Mouse (Mus musculus) lung, adult 2 months (tissue): Measurements from ENCODE around the gene Pcyt1a. TPM values are rescaled to one million over a fixed set of nuclear protein-coding genes. Genes with fewer than 3 reads are reported as not detected.
"Not testable (repeated sequence)": the region's sequence is repeated elsewhere in the genome, so short reads cannot be mapped to it uniquely, and the experiment has no call there.

Experiments
- DNase-seq: peaks from one replicate; pipeline ENCODE4 v3.0.0; 2022
- H3K4me1 ChIP-seq: fragments of 200-500 bp; 2 replicates; pipeline ENCODE4 v1.6.1; 2011; ENCODE audit warnings: low read length; ENCODE audit not compliant: control insufficient read depth, insufficient read depth
- H3K4me3 ChIP-seq: fragments of 200-500 bp; replicated peaks from 2 replicates; pipeline ENCODE3; 2011; ENCODE audit warnings: low read depth, mild to moderate bottlenecking, control low read depth, low read length; ENCODE audit errors: extremely low read depth
- CTCF ChIP-seq: fragments of 200-500 bp; IDR thresholded peaks from 2 replicates; pipeline ENCODE4 v1.5.1; 2011; ENCODE audit warnings: mild to moderate bottlenecking, low read length, control low read depth; ENCODE audit not compliant: insufficient read depth
- POLR2A ChIP-seq: fragments of 200-500 bp; IDR thresholded peaks from 2 replicates; pipeline ENCODE4 v1.6.1; 2011; ENCODE audit warnings: low read depth, mild to moderate bottlenecking, control low read depth, low read length, borderline replicate concordance; ENCODE audit errors: extremely low read depth
- WGBS: fragments of 180-500 bp; shearing (Covaris S2); methylation state at CpG from one replicate; pipeline ENCODE4 v1.1.7; 2018; 5-methylcytosine and 5-hydroxymethylcytosine counted together
- polyA plus RNA-seq: library from polyadenylated mRNA; depleted of rRNA; stranded (reverse); fragments of >200 nt; gene quantifications from 2 replicates; pipeline ENCODE4 v1.2.3, GENCODE M21; 2012

Gene Pcyt1a
- polyA plus RNA-seq, 1 experiment = 55.2 TPM

GRCm38 (mm10) chr16:32487234-32488111 lies 56.8 kb downstream of the Pcyt1a start, which contains the start of gene Slc51a:
Gene Slc51a (minus strand): TSS chr16:32487879.
- no peaks in the 10 kb centered on the region for H3K4me1 ChIP-seq
- WGBS = 42% methylated on average over 15 of the region's 15 CpGs
- no peak within 1 kb of the TSS for H3K4me3 ChIP-seq
- no peak for DNase-seq
- no peak for TF ChIP-seq CTCF
- TF ChIP-seq POLR2A = no peak

- no peak for DNase-seq
- WGBS = 90% methylated on average over 3 of the region's 3 CpGs
- H3K4me1 ChIP-seq = no peaks in the 10 kb centered on the region
- TF ChIP-seq POLR2A (no peak), CTCF (no peak)
- H3K4me3 ChIP-seq = no peak overlapping the region
Observed at GRCm38 (mm10) chr16:32488939-32489338, 58.2 kb downstream of the Pcyt1a start.

- not testable (repeated sequence) for DNase-seq, H3K4me3 ChIP-seq, H3K4me1 ChIP-seq
- WGBS = 56% methylated on average over 6 of the region's 6 CpGs
Observed at GRCm38 (mm10) chr16:32494371-32494770, 63.6 kb downstream of the Pcyt1a start.

- no peak for DNase-seq
- no peaks in the 10 kb centered on the region for H3K4me1 ChIP-seq
- no peak within 1 kb of the TSS for H3K4me3 ChIP-seq
- WGBS = 61% methylated on average over 3 of the region's 3 CpGs
- no peak for TF ChIP-seq POLR2A
- TF ChIP-seq CTCF = no peak
Observed at GRCm38 (mm10) chr16:32495965-32496364, 65.2 kb downstream of the Pcyt1a start, which contains the start of gene Zdhhc19. Gene Zdhhc19 (plus strand): TSS chr16:32496265.

- Histone ChIP-seq H3K4me3 (no peak overlapping the region), H3K4me1 (no peaks in the 10 kb centered on the region)
- no peak for DNase-seq
- 74% methylated on average over 13 of the region's 13 CpGs for WGBS
- TF ChIP-seq POLR2A (no peak), CTCF (no peak)
Observed at GRCm38 (mm10) chr16:32498996-32499395, 68.3 kb downstream of the Pcyt1a start.

GRCm38 (mm10) chr16:32499430-32500037 lies 68.8 kb downstream of the Pcyt1a start:
- no peak overlapping the region for H3K4me3 ChIP-seq
- WGBS = 13% methylated on average over 22 of the region's 22 CpGs
- H3K4me1 ChIP-seq = no peaks in the 10 kb centered on the region

GRCm38 (mm10) chr16:32501459-32501858 lies 70.7 kb downstream of the Pcyt1a start:
- no peaks in the 10 kb centered on the region for H3K4me1 ChIP-seq
- 76% methylated on average over 7 of the region's 7 CpGs for WGBS
- TF ChIP-seq POLR2A = no peak
- no peak for TF ChIP-seq CTCF
- no peak for DNase-seq
- H3K4me3 ChIP-seq = no peak overlapping the region

More at GRCm38 (mm10) chr16:32499430-32500037, 68.8 kb downstream of the Pcyt1a start:
- peak; percentile 82 for DNase-seq
- peak; percentile 92 for TF ChIP-seq CTCF
- TF ChIP-seq POLR2A = no peak

GRCm38 (mm10) chr16:32502621-32503335 lies 72.1 kb downstream of the Pcyt1a start:
- Histone ChIP-seq H3K4me1 (no peaks in the 10 kb centered on the region), H3K4me3 (no peak overlapping the region)
- 82% methylated on average over 12 of the region's 12 CpGs for WGBS
- TF ChIP-seq POLR2A = no peak
- TF ChIP-seq CTCF = no peak
- no peak for DNase-seq

GRCm38 (mm10) chr16:32503633-32504032 lies 72.9 kb downstream of the Pcyt1a start:
- WGBS = 74% methylated on average over 6 of the region's 6 CpGs
- TF ChIP-seq CTCF = no peak
- TF ChIP-seq POLR2A = no peak
- H3K4me1 ChIP-seq = no peaks in the 10 kb centered on the region
- no peak overlapping the region for H3K4me3 ChIP-seq
- DNase-seq = no peak

- DNase-seq = no peak
- Histone ChIP-seq H3K4me1 (no peaks in the 10 kb centered on the region; the same call in 1 of the 2 replicates), H3K4me3 (no peak overlapping the region)
- 78% methylated on average over 8 of the region's 8 CpGs for WGBS
- no peak for TF ChIP-seq CTCF
- no peak for TF ChIP-seq POLR2A
Observed at GRCm38 (mm10) chr16:32506298-32506697, 75.6 kb downstream of the Pcyt1a start.
